9 mouse cellular contexts compared by ENCODE assay signal in genomic region chr10:75954381-75954811, GRCm38 (mm10). TPM values are rescaled to one million over a fixed set of nuclear protein-coding genes. Genes with fewer than 3 reads are reported as not detected.
DNase-seq lines count a peak whose midpoint lies in the region; ATAC-seq and TF ChIP-seq lines count a peak whose summit lies in the region.
"Had no signal": no experiment of that assay in that cellular context is flagged by ENCODE, and none has a peak within 500 bp of the region (broad histone marks: within the 10 kb centered on the region; RNA-seq: fewer than 3 reads in every experiment).

Gene Gm5134, plus strand, starts transcription at chr10:75954514.

- peak within 1 kb of the TSS; percentile 21 to 30 for H3K4me3 ChIP-seq in heart, embryonic 14.5 days (ENCODE audit: control insufficient read depth in 1 of 2, insufficient read depth in 1 of 2, low read depth in 1 of 2, low read length in 2 of 2)
- H3K4me3 ChIP-seq in heart, adult 2 months, result no peak within 1 kb of the TSS
- H3K4me3 ChIP-seq in embryonic facial prominence, embryonic 15.5 days (replicated peaks), result 0 out of 2 replicates have a peak within 1 kb of the TSS, but pooled peaks have one; percentile 21
- H3K4me3 ChIP-seq in limb, embryonic 14.5 days (replicated peaks; ENCODE audit: low read length), result peak within 1 kb of the TSS; percentile 11; the same call in 1 of the 2 replicates
- H3K4me3 ChIP-seq in neural tube, embryonic 15.5 days (replicated peaks), result peak within 1 kb of the TSS; percentile 11
- H3K4me3 ChIP-seq: gastrocnemius, adult 2 months had no signal

- DNase-seq in heart, adult 2 months, result no peak
- no peak for DNase-seq in limb, embryonic 14.5 days (ENCODE audit: low spot score)
- DNase-seq in frontal cortex, adult 2 months (ENCODE audit: extremely low spot score in 1 of 2, low spot score in 1 of 2), result no peak
- no peak for DNase-seq in spleen, adult 12 weeks (ENCODE audit: low spot score)
- DNase-seq: gastrocnemius, adult 2 months had no signal

- no peak for ATAC-seq in heart, embryonic 14.5 days (ENCODE audit: insufficient number of reproducible peaks, insufficient read depth, low FRiP score, low read depth)
- ATAC-seq in embryonic facial prominence, embryonic 15.5 days (ENCODE audit: insufficient number of reproducible peaks, low FRiP score, low TSS enrichment, low read depth), result no peak
- ATAC-seq in limb, embryonic 14.5 days (ENCODE audit: low FRiP score, low read depth), result no peak
- no peak for ATAC-seq in neural tube, embryonic 15.5 days (ENCODE audit: low FRiP score)
- ATAC-seq in erythroid progenitor cell, adult 5-6 weeks (replicated peaks; ENCODE audit: low FRiP score, poor library complexity, severe bottlenecking), result no peak

- peaks cover 8 to 11% of the 10 kb centered on the region in 2 experiments for H3K4me1 ChIP-seq in heart, embryonic 14.5 days (ENCODE audit: control insufficient read depth in 2 of 2, insufficient read depth in 2 of 2, low read length in 2 of 2)
- H3K4me1 ChIP-seq in heart, adult 2 months (ENCODE audit: control insufficient read depth, insufficient read depth, low read length), result no peaks in the 10 kb centered on the region; the same call in 1 of the 2 replicates
- peaks cover 19% of the 10 kb centered on the region for H3K4me1 ChIP-seq in embryonic facial prominence, embryonic 15.5 days
- 0 out of 2 replicates have a peak, but pooled peaks cover 3% of the 10 kb centered on the region for H3K4me1 ChIP-seq in limb, embryonic 14.5 days (ENCODE audit: control insufficient read depth, insufficient read depth, low read length)
- H3K4me1 ChIP-seq in neural tube, embryonic 15.5 days, result peaks cover 14% of the 10 kb centered on the region

- WGBS in heart, embryonic 14.5 days, result 14% methylated on average over 20 of the region's 20 CpGs
- WGBS in heart, adult 2 months, result 21% methylated on average over 20 of the region's 20 CpGs
- 36% methylated on average over 20 of the region's 20 CpGs for WGBS in embryonic facial prominence, embryonic 15.5 days
- 22% methylated on average over 20 of the region's 20 CpGs for WGBS in limb, embryonic 14.5 days
- WGBS in neural tube, embryonic 15.5 days, result 26% methylated on average over 20 of the region's 20 CpGs

- H3K27me3 ChIP-seq in heart, embryonic 14.5 days (ENCODE audit: control insufficient read depth, insufficient read depth, low read length), result peaks cover 18% of the 10 kb centered on the region
- H3K27me3 ChIP-seq in heart, adult 2 months (ENCODE audit: control insufficient read depth, insufficient read depth, low read length), result no peaks in the 10 kb centered on the region; the same call in 1 of the 2 replicates
- H3K27me3 ChIP-seq in embryonic facial prominence, embryonic 15.5 days, result peaks cover 3% of the 10 kb centered on the region; the same call in 1 of the 2 replicates
- H3K27me3 ChIP-seq in limb, embryonic 14.5 days (ENCODE audit: control insufficient read depth, insufficient read depth, low read length), result no peaks in the 10 kb centered on the region; the same call in 1 of the 2 replicates
- peaks cover 12% of the 10 kb centered on the region; the same call in 1 of the 2 replicates for H3K27me3 ChIP-seq in neural tube, embryonic 15.5 days (replicated peaks)

- no peak for TF ChIP-seq POLR2A in heart, adult 2 months (IDR thresholded peaks at IDR 0.05; ENCODE audit: insufficient read depth, low read depth, low read length)
- no peak for TF ChIP-seq POLR2A in limb, embryonic 14.5 days (IDR thresholded peaks at IDR 0.05; ENCODE audit: borderline replicate concordance, extremely low read depth, insufficient read depth, insufficient read length)

- no peaks in the 10 kb centered on the region for H3K36me3 ChIP-seq in heart, embryonic 14.5 days (ENCODE audit: control insufficient read depth, insufficient read depth, low read length)
- H3K36me3 ChIP-seq in heart, adult 2 months (ENCODE audit: control insufficient read depth, insufficient read depth, low read length), result no peaks in the 10 kb centered on the region
- H3K36me3 ChIP-seq in embryonic facial prominence, embryonic 15.5 days, result no peaks in the 10 kb centered on the region
- H3K36me3 ChIP-seq in limb, embryonic 14.5 days (ENCODE audit: control insufficient read depth, insufficient read depth, low read length), result no peaks in the 10 kb centered on the region
- no peaks in the 10 kb centered on the region for H3K36me3 ChIP-seq in neural tube, embryonic 15.5 days

- H3K79me2 ChIP-seq in heart, adult 2 months (replicated peaks; ENCODE audit: control insufficient read depth, insufficient read depth, low read length), result no peaks in the 10 kb centered on the region

- intact Hi-C loops in heart, adult 2 months (cut with DNase I), result loop anchor here (5.0 kb wide), 1 partner anchor 367 kb away; the partner anchor contains the start of gene Ggt5

- H3K27ac ChIP-seq in heart, embryonic 14.5 days (replicated peaks in 1 of 2; ENCODE audit: control insufficient read depth in 1 of 2, insufficient read depth in 1 of 2, low read depth in 2 of 2, low read length in 2 of 2), result no peak within 1 kb of the TSS
- no peak within 1 kb of the TSS for H3K27ac ChIP-seq in heart, adult 2 months
- no peak within 1 kb of the TSS for H3K27ac ChIP-seq in embryonic facial prominence, embryonic 15.5 days (replicated peaks)
- H3K27ac ChIP-seq in limb, embryonic 14.5 days (replicated peaks; ENCODE audit: low read depth, low read length), result no peak within 1 kb of the TSS
- H3K27ac ChIP-seq in neural tube, embryonic 15.5 days (replicated peaks), result no peak within 1 kb of the TSS
- H3K27ac ChIP-seq: gastrocnemius, adult 2 months had no signal

- H3K4me2 ChIP-seq in heart, embryonic 14.5 days (ENCODE audit: low read length), result peak within 1 kb of the TSS; percentile 60
- peak within 1 kb of the TSS; percentile 31 for H3K4me2 ChIP-seq in embryonic facial prominence, embryonic 15.5 days (replicated peaks)
- H3K4me2 ChIP-seq in limb, embryonic 14.5 days (replicated peaks; ENCODE audit: low read depth, low read length, severe bottlenecking), result peak within 1 kb of the TSS; percentile 32
- H3K4me2 ChIP-seq in neural tube, embryonic 15.5 days, result peak within 1 kb of the TSS; percentile 50

- peak within 1 kb of the TSS; percentile 42; the same call in 1 of the 2 replicates for H3K9ac ChIP-seq in heart, embryonic 14.5 days (ENCODE audit: low read length)
- H3K9ac ChIP-seq in heart, adult 2 months (ENCODE audit: low read depth, low read length), result no peak within 1 kb of the TSS
- H3K9ac ChIP-seq in embryonic facial prominence, embryonic 15.5 days, result no peak within 1 kb of the TSS
- no peak within 1 kb of the TSS for H3K9ac ChIP-seq in limb, embryonic 14.5 days (ENCODE audit: low read depth, low read length, severe bottlenecking)
- no peak within 1 kb of the TSS for H3K9ac ChIP-seq in neural tube, embryonic 15.5 days (replicated peaks)

- no peak for TF ChIP-seq CTCF in heart, adult 2 months (IDR thresholded peaks at IDR 0.05)

- no peaks in the 10 kb centered on the region for H3K9me3 ChIP-seq in heart, embryonic 14.5 days (ENCODE audit: control insufficient read depth, low read length)
- no peaks in the 10 kb centered on the region for H3K9me3 ChIP-seq in embryonic facial prominence, embryonic 15.5 days (replicated peaks)
- no peaks in the 10 kb centered on the region for H3K9me3 ChIP-seq in limb, embryonic 14.5 days (ENCODE audit: control insufficient read depth, low read length)
- no peaks in the 10 kb centered on the region for H3K9me3 ChIP-seq in neural tube, embryonic 15.5 days (replicated peaks)

- no peak for TF ChIP-seq EP300 in heart, adult 2 months (IDR thresholded peaks at IDR 0.05; ENCODE audit: insufficient read depth, low read depth, low read length)

RNA-seq across cellular contexts. Expression of gene Gm5134, which starts in this region (rescaled TPM):
- polyA plus RNA-seq in heart, embryonic 14.5 days (2014; fragmentation: Nextera tagmentation; extraction: Ambion mirVana), result not detected in 2 replicates
- not detected for total RNA-seq in heart, adult 2 months (2021)
- polyA plus RNA-seq in heart, adult 2 months (2012; rRNA removed), result not detected in 2 replicates
- polyA plus RNA-seq in embryonic facial prominence, embryonic 15.5 days (2015; fragmentation: Nextera tagmentation; extraction: Ambion mirVana), result not detected in 2 replicates
- 0.04 and 0.09 TPM in 2 replicates for polyA plus RNA-seq in limb, embryonic 14.5 days (2012; rRNA removed)
- 0.10 TPM in 1 of 2 replicates, not detected in the other for polyA plus RNA-seq in limb, embryonic 14.5 days (2014; fragmentation: Nextera tagmentation; extraction: Ambion mirVana)
- polyA plus RNA-seq in neural tube, embryonic 15.5 days (2015; fragmentation: Nextera tagmentation; extraction: Ambion mirVana), result 0.08 TPM in 1 of 2 replicates, not detected in the other
- polyA plus RNA-seq in frontal cortex, adult 2 months (2012; rRNA removed), result 0.23 and 0.36 TPM in 2 replicates
- not detected in 2 replicates for total RNA-seq in erythroid progenitor cell, adult 5-6 weeks (2015; ENCODE audit: low replicate concordance)
- not detected in 2 replicates for total RNA-seq in erythroid progenitor cell, adult 5-6 weeks (2017; ENCODE audit: low replicate concordance)
- total RNA-seq: gastrocnemius, adult 2 months had no signal
